Mouse (Mus musculus): ENCODE measurements around the gene Sdc4. TPM values are rescaled to one million over a fixed set of nuclear protein-coding genes. Genes with fewer than 3 reads are reported as not detected.
A peak's percentile ranks its signal among the peaks of the same experiment; 100 is the strongest.

Gene Sdc4
- polyA plus RNA-seq, 1 experiment from 2014 or later, result 104 TPM

DNA sequence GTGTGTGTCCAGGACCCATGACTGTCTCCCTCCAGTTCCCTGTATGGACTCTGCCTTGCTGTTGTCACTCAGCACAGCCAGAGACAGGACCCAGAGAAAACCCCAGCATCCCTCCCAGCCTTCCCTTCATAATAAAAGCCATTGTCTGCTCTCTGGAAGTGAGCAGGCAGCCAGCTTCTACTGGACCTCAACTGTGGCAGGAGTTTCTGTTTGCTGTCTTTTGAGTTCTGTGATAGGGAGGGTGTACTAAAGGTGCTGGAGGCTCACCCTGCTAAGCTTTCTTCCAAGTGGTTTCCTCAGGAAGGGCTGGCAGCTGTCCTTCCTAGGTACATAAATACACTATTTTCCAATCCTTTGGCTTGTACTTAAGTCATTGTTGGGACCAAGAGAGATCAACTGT lies 21.5 kb upstream of the Sdc4 start:
- ATAC-seq (replicated peaks; ENCODE audit: low FRiP score, low TSS enrichment, low read depth) (no peak), DNase-seq (ENCODE audit: low spot score) (no peak)
- H3K4me3 ChIP-seq (ENCODE audit: low read depth, low read length), result no peak overlapping the region
- no peak overlapping the region for H3K27ac ChIP-seq (ENCODE audit: low read depth)
- H3K36me3 ChIP-seq (ENCODE audit: control insufficient read depth, insufficient read depth, low read length), result peaks cover 31% of the 10 kb centered on the region
- H3K27me3 ChIP-seq (replicated peaks; ENCODE audit: control insufficient read depth, insufficient read depth, low read length), result no peaks in the 10 kb centered on the region
- H3K4me1 ChIP-seq (replicated peaks; ENCODE audit: control insufficient read depth, insufficient read depth, low read length), result peaks cover 7% of the 10 kb centered on the region; the same call in 1 of the 2 replicates
- H3K4me2 ChIP-seq (ENCODE audit: low read length), result no peak overlapping the region
- no peaks in the 10 kb centered on the region for H3K9me3 ChIP-seq (ENCODE audit: control insufficient read depth, low read length)
- no peak overlapping the region for H3K9ac ChIP-seq (ENCODE audit: low read length)

DNA sequence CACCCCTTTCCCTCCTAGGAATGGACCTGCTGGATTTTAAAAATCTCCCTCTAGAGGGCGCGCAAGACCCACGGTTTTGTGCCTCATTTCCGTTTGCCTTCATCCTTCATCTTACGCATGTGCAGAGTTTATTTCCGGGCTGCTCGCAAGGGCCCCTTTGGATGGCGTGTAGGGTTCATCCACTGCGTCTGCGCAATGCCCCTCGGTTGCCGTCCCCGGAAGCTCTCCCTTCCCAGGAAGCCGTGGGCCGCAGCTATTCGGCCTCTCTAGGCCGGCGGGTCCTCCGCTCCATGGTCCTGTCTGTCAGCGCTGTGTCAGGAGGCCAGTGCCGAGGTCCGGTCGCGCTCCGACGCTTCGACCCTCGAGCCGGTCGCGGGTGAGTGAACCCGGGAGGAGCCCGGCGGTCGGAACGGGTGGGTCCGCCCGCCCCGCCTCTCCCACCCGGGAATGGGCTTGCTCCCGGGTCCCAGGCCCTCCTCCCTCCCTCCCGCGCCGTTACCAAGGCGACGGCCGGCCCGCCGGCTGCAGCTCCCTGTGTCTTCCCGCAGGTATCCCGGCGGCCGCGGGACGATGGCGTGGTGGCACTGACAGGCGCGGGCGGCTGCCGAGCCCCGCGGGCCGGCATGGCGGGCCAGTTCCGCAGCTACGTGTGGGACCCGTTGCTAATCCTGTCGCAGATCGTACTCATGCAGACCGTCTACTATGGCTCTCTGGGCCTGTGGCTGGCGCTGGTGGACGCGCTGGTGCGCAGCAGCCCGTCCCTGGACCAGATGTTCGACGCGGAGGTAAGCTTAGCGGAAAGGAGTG lies 17.3 kb upstream of the Sdc4 start, which contains the start of gene Gm20458:
TSS of gene Gm20458 (plus strand) at position 223 of the 807 bp plus-strand sequence.
- peak within 1 kb of the TSS; percentile 82 for H3K4me2 ChIP-seq (ENCODE audit: low read length)
- ATAC-seq (replicated peaks; ENCODE audit: low FRiP score, low TSS enrichment, low read depth), result peak; percentile 93
- H3K9ac ChIP-seq (ENCODE audit: low read length), result peak within 1 kb of the TSS; percentile 67
- WGBS, result under 1% methylated on average over 72 of the region's 79 CpGs
- H3K4me3 ChIP-seq (ENCODE audit: low read depth, low read length), result peak within 1 kb of the TSS; percentile 71
- H3K27me3 ChIP-seq (replicated peaks; ENCODE audit: control insufficient read depth, insufficient read depth, low read length), result no peaks in the 10 kb centered on the region
- H3K27ac ChIP-seq (ENCODE audit: low read depth), result peak within 1 kb of the TSS; percentile 73; the same call in 1 of the 2 replicates
- H3K36me3 ChIP-seq (ENCODE audit: control insufficient read depth, insufficient read depth, low read length), result peaks cover 26% of the 10 kb centered on the region
- H3K4me1 ChIP-seq (replicated peaks; ENCODE audit: control insufficient read depth, insufficient read depth, low read length), result peaks cover 17% of the 10 kb centered on the region
- peak; percentile 95 for DNase-seq (ENCODE audit: low spot score)
- H3K9me3 ChIP-seq (ENCODE audit: control insufficient read depth, low read length), result no peaks in the 10 kb centered on the region

DNA sequence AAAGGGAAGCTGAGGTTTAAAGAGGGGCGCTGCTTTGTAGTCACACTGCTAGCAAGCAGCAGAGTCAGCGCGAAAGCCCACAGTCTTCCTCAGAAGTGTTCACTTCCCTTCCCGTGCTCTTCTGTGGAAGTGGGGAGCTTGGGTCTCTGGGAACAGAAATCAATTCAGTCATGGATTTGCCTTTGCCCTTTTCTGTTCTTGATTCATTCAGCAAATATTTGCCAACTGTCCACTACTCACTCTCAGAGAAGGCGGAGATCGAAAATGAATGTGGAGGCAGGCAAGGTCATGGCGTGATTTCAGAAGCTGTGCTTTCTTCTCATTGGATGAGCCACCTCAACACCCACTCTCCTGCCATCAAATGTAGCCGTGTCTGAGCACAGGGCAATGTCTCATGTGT lies 14.8 kb upstream of the Sdc4 start:
- Histone ChIP-seq H3K36me3 (ENCODE audit: control insufficient read depth, insufficient read depth, low read length) (peaks cover 6% of the 10 kb centered on the region; the same call in 1 of the 2 replicates), H3K4me1 (replicated peaks; ENCODE audit: control insufficient read depth, insufficient read depth, low read length) (peaks cover 25% of the 10 kb centered on the region), H3K27ac (ENCODE audit: low read depth) (peak overlapping the region; percentile 57), H3K4me3 (ENCODE audit: low read depth, low read length) (no peak overlapping the region), H3K9me3 (ENCODE audit: control insufficient read depth, low read length) (no peaks in the 10 kb centered on the region), H3K4me2 (ENCODE audit: low read length) (no peak overlapping the region), H3K27me3 (replicated peaks; ENCODE audit: control insufficient read depth, insufficient read depth, low read length) (no peaks in the 10 kb centered on the region), H3K9ac (ENCODE audit: low read length) (no peak overlapping the region)
- DNase-seq (ENCODE audit: low spot score), result no peak
- 69% methylated on average over 8 of the region's 8 CpGs for WGBS
- no peak for ATAC-seq (replicated peaks; ENCODE audit: low FRiP score, low TSS enrichment, low read depth)

DNA sequence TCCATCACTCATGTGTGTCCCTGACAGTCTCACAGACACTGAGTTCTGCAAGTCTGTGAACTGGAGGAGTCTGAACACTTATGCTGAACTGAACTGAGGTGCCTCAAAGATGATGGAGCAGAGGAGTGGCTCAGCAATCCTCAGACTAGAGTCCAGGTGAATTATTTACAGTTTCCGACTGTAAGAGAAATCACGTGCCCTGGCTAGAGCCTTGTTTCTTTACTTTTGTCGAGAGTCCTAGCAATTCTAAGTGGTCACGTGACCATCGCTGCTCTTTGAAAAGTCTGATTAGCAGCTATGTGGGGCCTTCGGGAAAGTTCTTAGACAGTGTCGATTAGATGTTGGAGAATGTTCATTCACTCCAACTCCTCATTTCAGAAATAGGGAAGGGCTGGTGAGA lies 14.3 kb upstream of the Sdc4 start:
- Histone ChIP-seq H3K4me3 (ENCODE audit: low read depth, low read length) (no peak overlapping the region), H3K9me3 (ENCODE audit: control insufficient read depth, low read length) (no peaks in the 10 kb centered on the region), H3K4me1 (replicated peaks; ENCODE audit: control insufficient read depth, insufficient read depth, low read length) (peaks cover 25% of the 10 kb centered on the region), H3K36me3 (ENCODE audit: control insufficient read depth, insufficient read depth, low read length) (no peaks in the 10 kb centered on the region), H3K27me3 (replicated peaks; ENCODE audit: control insufficient read depth, insufficient read depth, low read length) (no peaks in the 10 kb centered on the region), H3K9ac (ENCODE audit: low read length) (no peak overlapping the region), H3K27ac (ENCODE audit: low read depth) (peak overlapping the region; percentile 43; the same call in 1 of the 2 replicates), H3K4me2 (ENCODE audit: low read length) (no peak overlapping the region)
- 50% methylated on average over 7 of the region's 7 CpGs for WGBS
- DNase-seq (ENCODE audit: low spot score) (no peak), ATAC-seq (replicated peaks; ENCODE audit: low FRiP score, low TSS enrichment, low read depth) (peak; percentile 53)

DNA sequence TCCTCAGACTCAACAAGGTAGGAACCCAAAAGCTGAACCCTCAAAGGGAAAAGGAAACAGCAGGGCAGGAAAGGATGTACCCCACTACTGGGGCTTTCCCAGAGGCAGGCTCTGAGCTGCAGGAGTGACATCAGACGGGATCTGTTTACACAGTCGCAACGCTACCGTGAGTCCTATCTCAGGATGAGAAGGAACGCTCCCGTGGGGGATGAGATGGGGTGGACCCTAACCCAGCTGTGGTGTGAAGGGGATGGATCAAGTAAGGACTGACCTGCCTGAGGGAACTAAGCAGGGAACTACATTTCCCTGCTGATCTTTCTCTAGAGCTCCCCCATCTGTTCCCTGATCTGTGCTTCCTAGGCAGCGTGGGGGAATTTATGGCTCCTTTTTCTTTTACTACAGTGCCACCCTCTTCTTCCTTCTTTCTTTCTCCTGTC lies 13.2 kb upstream of the Sdc4 start, which contains the start of gene Sys1:
TSS of gene Sys1 (plus strand) at position 101 of the 437 bp plus-strand sequence.
- Histone ChIP-seq H3K36me3 (ENCODE audit: control insufficient read depth, insufficient read depth, low read length) (no peaks in the 10 kb centered on the region), H3K27me3 (replicated peaks; ENCODE audit: control insufficient read depth, insufficient read depth, low read length) (no peaks in the 10 kb centered on the region), H3K4me1 (replicated peaks; ENCODE audit: control insufficient read depth, insufficient read depth, low read length) (peaks cover 21% of the 10 kb centered on the region), H3K9ac (ENCODE audit: low read length) (peak within 1 kb of the TSS; percentile 38), H3K4me2 (ENCODE audit: low read length) (peak within 1 kb of the TSS; percentile 45), H3K9me3 (ENCODE audit: control insufficient read depth, low read length) (no peaks in the 10 kb centered on the region), H3K27ac (ENCODE audit: low read depth) (peak within 1 kb of the TSS; percentile 43), H3K4me3 (ENCODE audit: low read depth, low read length) (peak within 1 kb of the TSS; percentile 20)
- WGBS, result 3% methylated on average over 7 of the region's 7 CpGs
- no peak for ATAC-seq (replicated peaks; ENCODE audit: low FRiP score, low TSS enrichment, low read depth)
- peak; percentile 60 for DNase-seq (ENCODE audit: low spot score)

DNA sequence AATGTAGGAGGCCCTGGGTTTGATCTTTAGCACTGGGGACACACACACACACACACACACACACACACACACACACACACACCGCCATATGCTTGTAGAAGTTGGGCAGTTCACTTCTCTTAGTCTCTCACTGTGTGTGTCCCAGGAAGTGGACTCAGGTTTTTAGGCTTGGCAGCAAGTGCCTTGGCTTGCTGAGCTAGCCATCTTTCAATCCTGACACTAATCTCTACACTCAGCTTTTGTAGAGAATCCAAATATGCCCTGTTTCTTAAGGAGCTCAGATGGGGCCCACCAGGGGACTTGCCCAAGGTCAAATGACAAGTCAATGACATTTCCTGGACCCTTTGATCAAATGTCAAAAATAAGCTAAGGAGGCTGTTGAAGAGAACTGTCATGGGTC lies 12.7 kb upstream of the Sdc4 start:
- H3K9ac ChIP-seq (ENCODE audit: low read length), result peak overlapping the region; percentile 38; the same call in 1 of the 2 replicates
- no peak overlapping the region for H3K4me3 ChIP-seq (ENCODE audit: low read depth, low read length)
- H3K4me2 ChIP-seq (ENCODE audit: low read length), result peak overlapping the region; percentile 45
- WGBS, result 87% methylated on average over 1 of the region's 1 CpGs
- no peak for ATAC-seq (replicated peaks; ENCODE audit: low FRiP score, low TSS enrichment, low read depth)
- H3K9me3 ChIP-seq (ENCODE audit: control insufficient read depth, low read length), result no peaks in the 10 kb centered on the region
- peak overlapping the region; percentile 40 for H3K27ac ChIP-seq (ENCODE audit: low read depth)
- H3K36me3 ChIP-seq (ENCODE audit: control insufficient read depth, insufficient read depth, low read length), result no peaks in the 10 kb centered on the region
- H3K27me3 ChIP-seq (replicated peaks; ENCODE audit: control insufficient read depth, insufficient read depth, low read length), result no peaks in the 10 kb centered on the region
- DNase-seq (ENCODE audit: low spot score), result no peak
- peaks cover 17% of the 10 kb centered on the region for H3K4me1 ChIP-seq (replicated peaks; ENCODE audit: control insufficient read depth, insufficient read depth, low read length)

DNA sequence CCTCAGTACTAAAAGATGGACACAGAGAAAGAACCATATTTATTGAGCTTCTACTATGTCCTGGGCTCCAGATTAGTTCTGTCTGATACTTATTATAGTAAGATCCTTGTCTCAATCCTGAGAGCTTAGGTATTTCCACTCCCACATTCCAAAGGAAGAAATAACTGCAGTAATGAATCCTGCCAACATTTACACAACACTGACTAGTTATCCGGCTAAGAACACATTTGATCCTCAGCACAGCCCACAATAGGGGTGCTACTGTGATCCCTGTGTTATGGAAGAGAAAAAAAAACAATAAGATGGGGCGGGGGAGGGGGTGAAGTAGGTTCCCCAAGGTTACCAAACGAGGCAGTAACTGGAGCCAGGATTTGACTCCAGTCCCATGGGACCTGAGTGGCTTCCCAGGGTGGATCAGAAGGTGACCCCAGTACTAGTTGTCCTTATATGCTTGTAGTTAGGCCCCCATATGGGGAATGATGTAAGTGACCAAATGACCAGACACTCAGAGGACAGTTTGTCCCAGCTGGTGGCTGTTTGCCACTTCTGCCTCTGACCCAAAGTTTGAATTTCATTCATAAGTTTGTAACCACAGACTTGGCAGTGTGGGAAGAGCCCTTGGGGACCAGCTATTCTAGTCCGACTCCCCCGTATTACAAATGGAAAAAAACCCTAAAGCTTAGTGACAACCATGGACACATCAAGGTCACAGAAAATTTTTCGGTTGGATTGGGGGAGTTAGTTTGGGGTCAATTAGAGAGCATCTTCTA lies 11.9 kb upstream of the Sdc4 start:
- H3K27ac ChIP-seq (ENCODE audit: low read depth), result no peak overlapping the region; the same call in 1 of the 2 replicates

DNA sequence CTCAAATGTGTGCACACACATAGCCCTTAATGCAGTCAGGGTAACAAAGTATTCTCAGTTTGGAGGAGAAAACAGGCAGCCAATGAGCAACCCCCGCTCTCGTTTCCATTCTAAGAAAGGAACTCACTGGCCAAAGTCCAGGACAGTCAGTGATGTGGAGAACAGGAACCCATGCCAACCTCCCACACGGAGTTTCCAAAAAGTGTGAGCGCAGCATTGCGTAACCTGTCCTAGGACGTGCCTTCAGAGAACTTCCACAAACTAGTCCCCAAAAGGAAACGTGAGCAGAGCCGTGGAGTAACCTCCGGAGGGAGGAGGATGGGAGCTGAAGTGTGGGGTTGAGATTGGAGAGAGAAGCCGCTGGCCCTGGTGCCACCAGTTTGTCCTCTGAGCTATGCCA lies 11.2 kb upstream of the Sdc4 start:
- no peaks in the 10 kb centered on the region for H3K36me3 ChIP-seq (ENCODE audit: control insufficient read depth, insufficient read depth, low read length)
- H3K27me3 ChIP-seq (replicated peaks; ENCODE audit: control insufficient read depth, insufficient read depth, low read length), result no peaks in the 10 kb centered on the region
- no peaks in the 10 kb centered on the region for H3K9me3 ChIP-seq (ENCODE audit: control insufficient read depth, low read length)
- H3K27ac ChIP-seq (ENCODE audit: low read depth), result no peak overlapping the region
- H3K4me2 ChIP-seq (ENCODE audit: low read length), result no peak overlapping the region
- 66% methylated on average over 10 of the region's 10 CpGs for WGBS
- H3K4me1 ChIP-seq (replicated peaks; ENCODE audit: control insufficient read depth, insufficient read depth, low read length), result peaks cover 17% of the 10 kb centered on the region
- H3K9ac ChIP-seq (ENCODE audit: low read length), result no peak overlapping the region
- no peak overlapping the region for H3K4me3 ChIP-seq (ENCODE audit: low read depth, low read length)
- ATAC-seq (replicated peaks; ENCODE audit: low FRiP score, low TSS enrichment, low read depth) (no peak), DNase-seq (ENCODE audit: low spot score) (no peak)

More for the DNA sequence above, 11.9 kb upstream of the Sdc4 start:
- Histone ChIP-seq H3K4me3 (ENCODE audit: low read depth, low read length) (no peak overlapping the region), H3K36me3 (ENCODE audit: control insufficient read depth, insufficient read depth, low read length) (no peaks in the 10 kb centered on the region), H3K9me3 (ENCODE audit: control insufficient read depth, low read length) (no peaks in the 10 kb centered on the region), H3K4me1 (replicated peaks; ENCODE audit: control insufficient read depth, insufficient read depth, low read length) (peaks cover 17% of the 10 kb centered on the region), H3K9ac (ENCODE audit: low read length) (no peak overlapping the region), H3K27me3 (replicated peaks; ENCODE audit: control insufficient read depth, insufficient read depth, low read length) (no peaks in the 10 kb centered on the region), H3K4me2 (ENCODE audit: low read length) (no peak overlapping the region)
- DNase-seq (ENCODE audit: low spot score) (no peak), ATAC-seq (replicated peaks; ENCODE audit: low FRiP score, low TSS enrichment, low read depth) (no peak)
- WGBS, result 70% methylated on average over 6 of the region's 6 CpGs

Measured in intestine, embryonic 14.5 days (tissue).